7 mouse cellular contexts compared by ENCODE assay signal in genomic region chr6:13870919-13871624, GRCm38 (mm10). TPM values are rescaled to one million over a fixed set of nuclear protein-coding genes. Genes with fewer than 3 reads are reported as not detected.
DNase-seq lines count a peak whose midpoint lies in the region; ATAC-seq lines count a peak whose summit lies in the region.

2610001J05Rik (minus strand) TSS chr6:13871518.

- no peaks in the 10 kb centered on the region for H3K36me3 ChIP-seq in embryonic facial prominence, embryonic 11.5 days (replicated peaks; ENCODE audit: control insufficient read depth, insufficient read depth, low read depth, low read length)
- H3K36me3 ChIP-seq in limb, embryonic 10.5 days: peaks cover 7% of the 10 kb centered on the region; the same call in 1 of the 2 replicates
- no peaks in the 10 kb centered on the region for H3K36me3 ChIP-seq in midbrain, embryonic 13.5 days

- peak; percentile 99 for ATAC-seq in embryonic facial prominence, embryonic 11.5 days (replicated peaks; ENCODE audit: insufficient number of reproducible peaks, low FRiP score, low TSS enrichment, low read depth)
- ATAC-seq in granulocyte monocyte progenitor cell, adult 5-6 weeks (replicated peaks; ENCODE audit: poor library complexity, severe bottlenecking): peak; percentile 91
- peak; percentile 100 for ATAC-seq in midbrain, embryonic 13.5 days

- peak within 1 kb of the TSS; percentile 55 for H3K4me3 ChIP-seq in embryonic facial prominence, embryonic 11.5 days (ENCODE audit: low read depth, low read length)
- peak within 1 kb of the TSS; percentile 63 for H3K4me3 ChIP-seq in limb, embryonic 10.5 days
- peak within 1 kb of the TSS; percentile 64 for H3K4me3 ChIP-seq in midbrain, embryonic 13.5 days (replicated peaks)

- no peaks in the 10 kb centered on the region for H3K9me3 ChIP-seq in embryonic facial prominence, embryonic 11.5 days (replicated peaks; ENCODE audit: control insufficient read depth, low read length)
- no peaks in the 10 kb centered on the region for H3K9me3 ChIP-seq in limb, embryonic 10.5 days (replicated peaks)
- H3K9me3 ChIP-seq in midbrain, embryonic 13.5 days: no peaks in the 10 kb centered on the region

- H3K4me1 ChIP-seq in embryonic facial prominence, embryonic 11.5 days (ENCODE audit: control insufficient read depth, insufficient read depth, low read length): no peaks in the 10 kb centered on the region
- H3K4me1 ChIP-seq in limb, embryonic 10.5 days: peaks cover 5% of the 10 kb centered on the region
- H3K4me1 ChIP-seq in midbrain, embryonic 13.5 days (replicated peaks): peaks cover 7% of the 10 kb centered on the region

- H3K27ac ChIP-seq in embryonic facial prominence, embryonic 11.5 days (replicated peaks; ENCODE audit: low read depth, low read length): peak within 1 kb of the TSS; percentile 56; the same call in 1 of the 2 replicates
- peak within 1 kb of the TSS; percentile 90 for H3K27ac ChIP-seq in limb, embryonic 10.5 days
- peak within 1 kb of the TSS; percentile 73 for H3K27ac ChIP-seq in midbrain, embryonic 13.5 days

- H3K4me2 ChIP-seq in embryonic facial prominence, embryonic 11.5 days (ENCODE audit: low read depth, low read length): peak within 1 kb of the TSS; percentile 46
- peak within 1 kb of the TSS; percentile 66 for H3K4me2 ChIP-seq in midbrain, embryonic 13.5 days (replicated peaks)

- DNase-seq in adrenal gland, postnatal 14 days: peak; percentile 94
- peak; percentile 93 for DNase-seq in embryonic facial prominence, embryonic 11.5 days (ENCODE audit: low spot score)
- peak; percentile 94 for DNase-seq in kidney, adult 11 months
- DNase-seq in limb, embryonic 10.5 days (ENCODE audit: low spot score): peak; percentile 88
- peak; percentile 81 for DNase-seq in spleen, adult 12 weeks (ENCODE audit: low spot score)

- 1% methylated on average over 19 of the region's 19 CpGs for WGBS in embryonic facial prominence, embryonic 11.5 days
- 1% methylated on average over 19 of the region's 19 CpGs for WGBS in limb, embryonic 10.5 days
- WGBS in midbrain, embryonic 13.5 days: 2% methylated on average over 19 of the region's 19 CpGs

- peak within 1 kb of the TSS; percentile 75 for H3K9ac ChIP-seq in embryonic facial prominence, embryonic 11.5 days (replicated peaks; ENCODE audit: low read length)
- H3K9ac ChIP-seq in midbrain, embryonic 13.5 days (replicated peaks): peak within 1 kb of the TSS; percentile 72

- H3K27me3 ChIP-seq in embryonic facial prominence, embryonic 11.5 days (ENCODE audit: control insufficient read depth, insufficient read depth, low read length): no peaks in the 10 kb centered on the region
- H3K27me3 ChIP-seq in limb, embryonic 10.5 days (ENCODE audit: low read depth, poor library complexity, severe bottlenecking): no peaks in the 10 kb centered on the region
- H3K27me3 ChIP-seq in midbrain, embryonic 13.5 days: no peaks in the 10 kb centered on the region

RNA-seq across cellular contexts. Expression of gene 2610001J05Rik, which starts in this region (rescaled TPM):
- total RNA-seq in adrenal gland, postnatal 14 days (2021): 38.8 and 41.9 TPM in 2 replicates
- 82.2 TPM in 2 replicates for polyA plus RNA-seq in embryonic facial prominence, embryonic 11.5 days (2014; fragmentation: Nextera tagmentation; extraction: Ambion mirVana)
- total RNA-seq in granulocyte monocyte progenitor cell, adult 5-6 weeks (2014; fragmentation: Nextera tagmentation): 55.4 and 67.5 TPM in 2 replicates
- total RNA-seq in granulocyte monocyte progenitor cell, adult 5-6 weeks (2017): 87.8 and 102 TPM in 2 replicates
- polyA plus RNA-seq in limb, embryonic 10.5 days (2016; fragmentation: Nextera tagmentation; extraction: Ambion mirVana): 79.6 and 87.5 TPM in 2 replicates
- 92.0 and 92.6 TPM in 2 replicates for polyA plus RNA-seq in midbrain, embryonic 13.5 days (2015; fragmentation: Nextera tagmentation; extraction: Ambion mirVana)

Comparison
In these comparisons a context has a peak if more than half of its experiments do, and no peak if none do; other contexts are left out.
1. Peak in every context shown above with its lines: DNase-seq, ATAC-seq, H3K4me3 ChIP-seq and H3K27ac ChIP-seq.